Mouse (Mus musculus): Measurements from ENCODE around the gene Itga6.

Itga6 gene

DNA sequence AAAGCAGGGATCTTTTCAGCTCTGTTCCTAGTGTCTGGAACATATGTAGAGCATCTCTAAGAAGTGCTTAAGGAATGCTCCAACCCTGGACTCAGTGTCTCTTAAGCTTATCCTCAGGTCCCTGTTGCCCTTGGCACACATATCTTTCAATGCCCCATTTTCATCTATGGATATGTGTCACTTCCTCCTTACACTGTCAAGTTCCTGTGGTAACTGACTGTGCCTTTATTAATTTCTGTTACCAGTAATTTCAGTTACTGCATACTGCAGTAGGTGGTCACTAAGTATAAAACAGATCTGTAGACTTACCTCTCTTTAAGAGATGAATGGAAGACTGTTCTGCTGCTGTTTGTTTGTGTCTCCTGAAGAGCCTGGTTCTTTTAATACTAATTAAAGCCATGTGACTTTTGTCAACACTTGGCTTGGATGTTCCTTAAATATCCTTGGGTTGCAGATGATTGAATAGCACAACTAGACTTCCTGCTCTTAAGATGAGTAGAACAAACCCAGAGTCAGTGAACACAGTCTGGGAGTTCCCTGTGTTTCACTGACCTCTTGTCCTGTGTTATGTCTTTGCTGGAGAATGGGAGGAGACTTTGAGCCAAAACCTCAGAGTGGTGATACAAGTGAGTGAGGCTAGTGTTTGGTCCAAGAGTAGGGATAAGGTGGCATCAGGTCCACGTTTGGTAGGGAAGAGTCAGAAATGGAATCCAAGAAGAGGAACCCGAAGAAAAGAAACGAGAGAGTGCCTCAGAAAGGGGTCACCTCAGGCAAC lies 19.7 kb downstream of the Itga6 start:
- DNase-seq: peak; percentile 84

DNA sequence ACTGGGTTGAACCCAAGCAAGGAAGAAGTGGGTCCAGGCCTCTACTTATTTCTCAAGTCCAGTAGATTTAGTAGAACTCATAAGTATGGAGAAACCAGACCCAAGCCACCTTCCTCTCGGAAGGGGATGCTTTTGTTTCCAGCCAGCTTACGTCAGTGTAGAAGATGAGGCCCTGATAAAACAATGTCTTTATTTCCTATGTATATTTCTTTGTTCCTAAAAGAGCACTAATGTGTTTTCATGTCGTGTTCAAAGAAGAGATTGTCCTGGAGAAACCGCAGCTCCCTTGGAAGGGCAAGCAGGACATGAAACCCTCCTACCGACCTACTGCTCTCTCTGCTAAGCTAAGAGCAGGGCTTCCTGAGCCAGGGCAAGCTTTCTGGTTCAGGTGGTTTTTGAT lies 20.6 kb downstream of the Itga6 start:
- DNase-seq: peak; percentile 95

DNA sequence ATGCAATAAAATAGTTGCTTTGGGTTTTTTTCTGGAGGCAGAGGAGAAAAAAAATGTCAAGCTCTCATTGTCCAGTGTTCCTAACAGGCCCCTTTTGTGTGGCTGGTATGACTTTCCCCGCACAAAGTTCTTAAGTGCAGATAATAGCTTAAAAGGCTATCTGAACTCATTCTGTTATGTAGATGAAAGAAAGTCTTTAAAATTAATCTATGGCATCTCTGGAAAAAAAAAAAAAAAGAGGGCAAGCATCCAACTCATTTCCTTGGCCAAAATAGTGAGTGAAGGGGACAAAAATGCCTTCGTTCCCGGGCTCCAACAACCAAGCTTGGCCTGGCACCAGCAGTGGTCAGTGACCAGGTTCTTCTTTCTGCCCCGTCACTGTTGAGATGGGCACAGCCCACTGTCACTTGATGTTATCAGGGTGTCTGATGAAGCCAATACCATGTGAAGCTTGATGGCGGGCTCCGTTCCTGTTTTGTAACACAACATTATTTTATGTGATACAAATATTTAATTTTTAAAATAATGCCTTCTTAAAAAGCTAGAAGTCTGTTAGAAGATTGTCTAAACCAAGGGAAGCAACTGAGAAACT lies 21.7 kb downstream of the Itga6 start:
- peak; percentile 82 for DNase-seq

DNA sequence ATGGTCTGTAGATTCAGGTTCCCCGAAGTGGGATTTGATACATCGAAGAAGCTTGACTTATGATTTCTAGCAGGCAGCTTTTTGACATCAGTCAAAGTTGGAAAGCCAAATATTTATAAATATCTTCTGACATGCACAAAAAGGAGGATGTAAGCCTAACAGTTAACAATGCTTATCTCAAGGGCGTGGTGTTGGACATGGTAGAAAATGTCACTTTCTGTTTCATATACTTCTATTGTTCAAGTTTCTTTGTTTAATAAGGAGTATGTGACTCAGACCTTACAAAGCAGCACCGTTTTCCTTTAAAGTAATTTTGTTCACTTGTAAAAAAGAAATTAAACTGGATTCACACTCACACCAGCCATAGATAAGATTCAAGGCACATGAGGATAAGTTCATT lies 26.3 kb downstream of the Itga6 start:
- no peak for DNase-seq

DNA sequence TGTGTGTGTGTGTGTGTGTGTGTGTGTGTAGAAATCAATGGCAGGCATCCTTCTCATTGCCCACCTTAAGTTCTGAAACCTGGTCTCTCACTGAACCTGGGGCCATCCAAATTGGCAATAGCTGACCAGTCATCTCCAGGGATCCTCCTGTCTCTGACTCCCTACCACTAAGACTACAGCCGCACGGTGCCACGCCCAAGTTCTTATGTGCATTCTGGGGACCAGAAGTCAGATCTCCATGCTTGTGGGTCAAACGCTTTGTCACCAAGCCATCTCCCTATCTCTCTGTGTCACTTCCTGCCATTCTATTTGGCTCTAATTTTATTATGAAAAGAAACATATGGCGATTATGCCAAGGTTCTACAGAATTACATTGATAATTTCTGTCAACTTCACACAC lies 28.3 kb downstream of the Itga6 start:
- DNase-seq: peak; percentile 63

DNA sequence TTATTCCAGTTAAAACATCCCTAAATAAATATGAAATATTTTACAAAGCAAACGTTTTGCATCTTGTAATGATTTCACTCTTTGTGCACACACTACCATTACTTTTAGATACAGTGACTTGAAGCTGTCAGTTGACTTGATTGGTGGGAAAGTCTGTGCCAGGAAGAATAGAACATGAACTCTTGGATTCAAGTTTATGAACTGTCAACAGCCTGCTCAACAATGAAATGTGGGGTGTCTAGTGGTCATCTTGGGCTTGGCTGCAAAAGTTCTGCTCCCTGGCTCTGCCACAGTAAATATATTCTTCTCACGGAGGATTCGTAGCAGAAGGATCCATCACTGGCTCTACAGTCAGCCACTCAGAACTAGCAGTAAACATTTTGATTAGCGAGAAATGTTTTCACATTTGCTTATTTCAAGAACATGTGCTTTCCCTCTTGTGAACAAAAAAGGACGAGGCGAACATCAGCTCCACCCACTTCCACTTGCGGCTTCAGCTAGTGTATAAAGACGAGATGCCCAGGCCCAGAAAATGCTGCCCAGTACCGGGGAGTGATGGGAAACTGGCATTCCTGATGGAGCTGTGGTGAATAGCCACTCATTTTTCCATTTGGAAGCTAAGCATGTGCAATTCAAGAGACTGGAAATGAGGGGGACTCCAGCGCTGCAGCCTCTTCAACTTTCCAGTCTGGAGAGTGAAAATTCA lies 29.0 kb downstream of the Itga6 start:
- peak; percentile 70 for DNase-seq

DNA sequence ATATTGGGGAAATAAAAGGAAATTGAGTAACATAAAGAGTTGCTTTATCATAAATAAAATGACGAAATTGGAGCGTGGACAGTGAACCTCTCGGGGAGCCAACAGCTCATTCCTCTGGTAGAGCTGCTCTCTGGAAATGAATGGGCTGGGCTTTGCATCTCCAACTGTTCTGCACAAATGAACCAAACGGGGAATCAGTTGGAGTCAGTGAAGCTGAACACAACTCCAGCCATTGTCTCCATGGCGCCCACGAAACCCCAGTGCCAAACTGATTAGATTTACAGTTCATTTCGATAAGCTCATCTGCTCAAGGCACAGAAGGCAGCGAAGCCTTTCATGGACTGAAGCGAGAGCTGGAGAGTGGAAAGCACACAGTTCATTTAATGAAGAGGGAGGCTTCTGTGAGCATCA lies 29.8 kb downstream of the Itga6 start:
- DNase-seq: no peak

DNA sequence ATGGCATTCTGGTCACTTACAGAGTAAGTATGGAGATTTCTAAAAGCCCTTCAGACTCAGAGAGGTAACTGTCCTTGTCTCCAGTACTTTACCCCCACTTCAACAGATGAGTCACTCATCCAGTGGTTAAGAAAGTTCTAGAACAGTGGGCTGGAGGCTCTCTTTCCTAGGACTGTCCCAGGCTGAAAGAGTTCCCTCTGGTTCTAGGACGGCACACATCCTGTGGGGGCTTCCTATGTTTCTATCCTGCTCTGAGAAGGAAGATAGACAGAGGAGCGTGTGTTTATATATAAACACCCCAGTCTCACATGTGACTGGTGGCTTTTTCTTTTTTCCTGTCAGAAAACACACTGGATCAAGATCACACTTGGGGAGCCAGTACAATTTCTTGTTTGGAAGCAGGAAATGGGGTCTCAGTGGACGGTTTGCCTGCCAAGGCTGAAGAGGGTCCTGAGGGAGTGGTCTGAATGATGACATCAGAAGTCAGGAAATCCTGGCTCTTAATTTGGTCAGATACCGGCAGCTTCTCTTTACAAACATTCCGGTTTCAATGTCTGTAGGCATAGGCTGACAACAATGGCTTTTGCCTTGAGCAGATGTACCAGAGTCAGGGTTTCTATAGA lies 34.0 kb downstream of the Itga6 start:
- peak; percentile 92 for DNase-seq

DNA sequence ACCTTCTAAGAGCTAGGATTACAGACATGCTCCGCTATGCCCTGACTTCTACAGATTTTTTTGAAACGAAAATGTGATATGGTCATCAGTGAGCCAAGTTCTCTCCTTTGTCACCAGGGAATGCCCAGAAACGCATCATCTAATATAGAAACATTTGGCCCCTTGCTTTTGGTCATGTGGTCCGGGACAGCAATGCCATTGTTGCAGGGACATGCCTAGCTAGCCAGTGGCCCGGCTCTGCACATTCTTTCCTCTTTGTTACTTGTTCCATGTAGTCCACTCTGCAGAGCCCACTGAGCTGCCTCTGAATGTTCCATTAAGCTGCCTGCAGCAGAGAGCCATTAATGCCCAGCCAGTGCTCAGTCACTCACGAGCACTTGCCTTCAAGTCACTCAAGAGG lies 34.6 kb downstream of the Itga6 start:
- no peak for DNase-seq

DNA sequence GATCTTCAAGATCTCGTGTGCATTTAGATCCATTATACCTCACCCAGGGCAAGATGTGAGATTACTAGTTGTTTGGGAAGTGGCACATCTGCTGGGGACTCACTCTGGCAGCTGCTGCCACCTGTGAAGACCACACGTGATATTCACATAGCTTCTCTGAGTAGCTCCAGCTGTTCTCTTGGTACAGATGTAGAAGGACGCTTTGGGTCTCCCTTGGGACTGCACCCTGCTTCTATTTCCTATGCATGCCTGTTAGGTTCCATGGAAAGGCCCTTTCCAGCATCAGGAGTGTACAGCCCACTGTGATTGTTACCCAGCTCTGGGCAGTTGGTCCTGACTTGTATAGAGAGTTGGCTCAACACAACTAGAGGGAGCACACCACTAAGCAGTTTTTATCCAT lies 39.8 kb downstream of the Itga6 start:
- DNase-seq: peak; percentile 85

DNA sequence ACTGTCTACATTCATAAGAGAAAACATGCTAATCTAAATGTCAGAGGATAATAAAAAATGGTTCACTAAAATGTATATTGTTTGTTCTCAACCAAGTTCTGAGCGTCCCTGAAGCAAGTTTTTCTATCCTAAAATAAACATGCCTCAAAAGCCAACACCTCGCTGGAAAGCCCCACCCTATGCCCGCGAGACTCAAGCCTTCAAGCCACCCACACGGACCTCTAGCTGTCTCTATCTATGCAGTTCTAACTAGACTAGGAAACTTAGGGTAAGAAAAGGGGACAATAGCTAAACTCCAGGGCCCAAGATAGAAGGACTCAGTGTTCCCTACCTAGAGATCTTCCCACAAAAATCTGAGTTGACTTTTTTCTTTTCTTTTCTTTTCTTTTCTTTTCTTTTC lies 40.6 kb downstream of the Itga6 start:
- no peak for DNase-seq

DNA sequence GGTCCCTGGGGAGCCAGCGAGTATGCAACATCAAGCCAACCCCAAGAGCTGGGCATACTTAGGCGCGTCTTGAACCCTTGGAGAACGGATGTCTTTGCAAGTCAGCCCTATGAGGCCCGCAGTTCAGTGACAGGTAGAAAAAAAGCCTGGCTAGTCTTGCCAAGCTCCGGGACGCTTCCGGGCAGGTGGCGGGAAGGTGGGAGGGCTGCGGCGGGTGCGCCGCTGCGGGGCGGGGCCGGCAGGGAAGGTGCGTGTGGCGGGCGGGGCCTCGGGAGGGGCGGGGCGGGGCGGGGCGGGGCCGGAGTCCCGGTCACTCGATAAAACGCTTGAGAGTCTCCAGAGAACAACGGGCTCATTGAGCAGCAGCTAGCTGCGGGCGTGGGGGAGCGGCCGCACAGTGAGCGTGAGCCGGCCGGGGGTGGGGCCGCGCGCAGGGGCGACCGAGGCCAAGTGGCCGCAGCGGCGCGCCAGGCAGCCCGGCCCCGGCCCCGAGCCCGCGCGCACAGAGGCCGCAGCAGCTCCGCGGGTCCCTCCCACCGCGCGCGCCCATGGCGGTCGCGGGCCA lies 41.3 kb downstream of the Itga6 start:
- DNase-seq: peak; percentile 99

DNA sequence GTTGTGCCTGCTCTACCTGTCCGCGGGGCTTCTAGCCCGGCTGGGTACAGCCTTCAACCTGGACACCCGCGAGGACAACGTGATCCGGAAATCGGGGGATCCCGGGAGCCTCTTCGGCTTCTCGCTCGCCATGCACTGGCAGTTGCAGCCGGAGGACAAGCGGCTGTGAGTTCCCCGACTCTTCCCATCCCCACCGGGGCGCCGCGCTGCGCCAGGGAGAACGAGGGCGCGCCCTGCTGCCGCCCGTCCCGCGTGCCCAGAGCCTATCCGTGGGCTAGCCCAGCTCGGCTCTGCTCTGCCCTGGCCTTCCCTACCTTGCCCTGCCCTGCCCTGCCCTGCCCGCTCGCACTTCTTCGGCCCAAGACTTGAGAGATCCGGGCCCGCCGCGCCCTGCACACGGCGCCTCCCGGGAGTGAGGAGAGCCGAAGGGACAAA lies 41.8 kb downstream of the Itga6 start:
- no peak for DNase-seq

DNA sequence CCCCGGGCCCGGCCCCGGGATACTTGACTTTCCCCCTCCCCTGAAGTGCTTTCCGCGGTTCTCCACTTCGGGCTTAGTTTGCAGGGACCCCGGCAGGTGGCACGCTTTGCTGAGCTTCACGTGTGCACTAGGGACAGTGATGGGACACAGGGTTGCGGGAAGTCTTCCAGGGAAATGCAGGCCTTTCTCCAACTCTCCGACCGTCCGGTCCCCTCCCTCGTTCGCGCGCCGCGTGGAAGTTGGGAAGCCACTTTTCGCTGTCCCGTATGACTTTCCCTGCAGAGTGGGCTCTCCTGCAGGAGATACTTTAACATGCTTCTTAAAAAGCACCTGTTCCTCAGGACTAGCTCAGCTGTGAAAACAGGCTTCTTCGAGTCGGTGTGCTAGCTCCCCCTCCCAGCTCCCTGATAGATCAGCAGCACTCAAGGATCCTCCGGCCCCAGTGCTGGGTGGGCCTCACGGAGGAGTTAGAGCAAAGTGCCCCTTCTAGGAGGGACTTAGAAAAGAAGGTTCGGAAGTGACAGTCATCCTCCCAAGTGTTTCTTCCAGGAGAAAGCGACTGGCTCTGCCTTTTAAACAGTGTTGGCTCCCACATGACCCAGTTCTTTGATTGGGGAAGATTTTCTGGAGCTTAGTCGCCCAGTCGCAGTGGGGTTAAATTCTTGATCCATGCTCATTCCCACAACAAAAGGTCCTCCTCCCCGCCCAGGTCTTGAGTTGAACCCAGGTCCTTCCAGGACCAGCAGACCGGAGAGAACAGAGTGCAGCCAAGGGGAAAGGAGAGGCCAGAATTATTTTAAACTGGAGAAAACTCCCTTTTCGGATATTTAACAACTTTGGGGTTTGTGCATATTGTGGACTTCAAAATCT lies 42.4 kb downstream of the Itga6 start:
- DNase-seq: peak; percentile 91

DNA sequence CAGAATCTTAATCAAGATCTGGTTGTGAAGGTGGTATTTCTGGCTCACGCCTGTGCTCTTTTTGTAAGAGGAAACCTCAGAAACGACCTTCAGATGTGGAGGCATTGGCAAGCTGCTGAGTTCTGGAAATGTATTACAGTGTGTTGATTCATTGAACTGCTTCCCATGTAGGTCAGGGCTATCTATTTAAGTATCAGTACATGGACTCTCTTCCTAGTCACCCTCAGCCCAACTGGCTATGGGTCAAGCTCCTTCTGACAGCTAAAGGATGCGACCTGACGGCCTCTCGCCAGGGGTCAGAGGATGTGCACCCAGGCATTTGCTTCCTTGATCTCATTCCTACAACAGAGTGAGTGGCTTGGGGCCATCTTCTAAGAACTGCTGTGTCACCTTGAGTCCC lies 45.3 kb downstream of the Itga6 start:
- DNase-seq: peak; percentile 96

DNA sequence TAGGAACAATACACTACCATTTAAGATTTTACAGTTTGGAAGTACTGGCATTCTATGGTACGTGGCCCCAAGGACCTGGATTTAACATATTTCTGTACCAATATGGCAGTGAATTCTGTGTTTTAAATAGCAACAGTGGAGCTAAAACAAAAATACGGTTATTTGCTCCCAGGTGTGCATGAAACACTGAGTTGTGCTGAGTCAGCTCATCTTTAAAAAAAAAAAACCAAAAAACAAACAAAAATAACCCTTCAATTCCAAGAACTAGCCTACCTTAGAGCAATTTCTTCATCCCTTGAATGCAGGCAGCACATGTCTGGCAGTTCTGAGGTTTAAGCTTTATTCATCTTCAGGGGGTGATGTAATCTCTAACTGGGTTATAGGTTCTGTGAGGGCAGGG lies 45.8 kb downstream of the Itga6 start:
- DNase-seq: no peak

DNA sequence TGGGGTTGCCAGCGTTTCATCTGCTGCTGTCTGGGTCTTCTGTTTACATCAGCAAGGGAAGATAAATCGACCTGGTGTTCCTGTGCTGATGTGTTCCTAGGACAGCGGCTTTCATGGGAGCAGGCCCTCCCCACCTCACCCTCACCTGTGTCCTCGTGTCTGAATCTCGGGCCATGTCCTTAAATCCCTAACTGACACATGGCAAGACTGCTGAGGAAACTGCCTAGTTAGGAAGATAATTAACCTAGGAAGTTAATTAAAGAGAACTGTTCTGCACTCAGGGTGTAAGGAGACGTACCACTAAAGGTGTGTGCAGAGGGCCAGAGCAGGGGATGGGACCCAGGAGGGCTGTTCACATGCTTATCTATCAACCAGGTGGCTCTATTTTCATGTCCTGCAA lies 48.7 kb downstream of the Itga6 start:
- peak; percentile 46 for DNase-seq

DNA sequence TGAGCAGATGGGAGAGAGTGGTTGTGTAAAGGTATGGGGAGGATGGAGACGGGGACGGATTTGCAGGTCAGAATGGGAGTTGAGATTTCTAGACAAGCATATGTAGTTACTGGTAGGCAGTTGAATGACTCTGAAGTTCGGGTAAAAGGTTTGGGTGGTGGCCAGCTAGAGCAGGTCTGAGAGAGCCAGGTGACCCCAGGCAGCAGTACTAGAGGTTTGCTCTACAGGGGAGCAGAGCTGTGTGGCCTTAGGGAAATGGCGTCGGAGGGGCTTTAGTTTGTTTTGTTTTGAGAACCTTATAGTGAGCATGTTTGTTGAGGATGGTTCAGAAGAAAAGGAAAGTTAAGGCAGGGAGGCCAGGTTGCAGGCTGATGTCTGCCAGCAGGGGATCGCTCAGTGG lies 51.4 kb downstream of the Itga6 start:
- peak; percentile 70 for DNase-seq

DNA sequence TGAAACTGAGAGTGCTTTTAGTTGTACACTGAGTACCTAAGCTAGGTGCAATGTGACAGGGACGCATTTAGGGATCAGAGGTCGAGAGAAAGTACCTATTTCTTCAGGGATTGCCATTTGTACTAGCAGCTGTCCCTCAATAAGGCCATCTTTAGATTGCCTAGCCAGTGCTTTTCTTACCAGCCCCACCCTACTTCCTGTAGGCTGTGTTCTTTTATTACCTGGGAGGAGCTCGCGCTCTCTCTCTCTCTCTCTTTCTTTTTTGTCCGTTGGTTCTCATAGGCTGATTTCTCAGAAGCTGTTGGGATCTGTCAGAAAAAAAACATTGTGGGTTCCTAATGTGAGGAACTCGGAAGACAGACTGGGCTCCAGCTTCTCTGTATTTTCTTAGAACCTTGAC lies 55.4 kb downstream of the Itga6 start:
- no peak for DNase-seq

DNA sequence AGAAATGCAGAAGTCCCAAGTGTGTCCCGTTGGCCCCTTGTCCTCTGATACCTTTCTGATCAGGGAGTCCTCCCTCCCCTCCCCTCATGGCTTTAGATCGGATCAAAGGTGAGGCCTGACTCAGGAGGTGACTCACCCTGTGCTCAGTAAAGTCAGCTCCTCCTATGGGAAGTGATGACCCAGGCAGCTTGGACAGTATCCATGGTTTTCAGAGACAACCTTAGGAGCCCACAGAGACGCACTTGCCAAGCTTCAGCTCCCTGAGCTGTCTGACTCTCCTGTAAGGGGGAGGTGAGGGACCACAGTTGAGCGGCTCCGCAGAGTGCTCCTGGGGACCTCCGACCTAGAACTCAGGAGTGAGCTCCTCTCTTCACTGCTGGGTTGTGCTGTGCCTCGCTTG lies 56.3 kb downstream of the Itga6 start:
- peak; percentile 95 for DNase-seq

DNA sequence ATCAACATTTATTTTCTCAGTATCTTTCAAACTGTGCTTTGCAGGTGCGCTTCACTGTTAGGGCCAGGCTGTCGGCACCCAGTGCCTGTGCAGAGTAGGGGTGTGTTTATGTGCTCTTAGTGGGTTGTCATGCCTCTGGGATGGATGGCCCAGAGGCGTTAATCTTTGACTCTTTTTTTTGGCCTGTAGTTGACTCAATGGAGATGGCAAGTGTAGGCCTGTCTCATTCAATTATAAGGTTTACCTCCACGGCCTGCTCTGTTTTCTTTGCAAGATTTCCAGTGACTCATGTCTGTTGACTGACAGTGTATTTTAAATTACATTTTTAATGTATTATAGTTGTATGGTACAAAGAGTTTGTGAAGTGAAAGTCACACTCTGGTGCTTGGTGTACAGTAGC lies 56.7 kb downstream of the Itga6 start:
- no peak for DNase-seq

DNA sequence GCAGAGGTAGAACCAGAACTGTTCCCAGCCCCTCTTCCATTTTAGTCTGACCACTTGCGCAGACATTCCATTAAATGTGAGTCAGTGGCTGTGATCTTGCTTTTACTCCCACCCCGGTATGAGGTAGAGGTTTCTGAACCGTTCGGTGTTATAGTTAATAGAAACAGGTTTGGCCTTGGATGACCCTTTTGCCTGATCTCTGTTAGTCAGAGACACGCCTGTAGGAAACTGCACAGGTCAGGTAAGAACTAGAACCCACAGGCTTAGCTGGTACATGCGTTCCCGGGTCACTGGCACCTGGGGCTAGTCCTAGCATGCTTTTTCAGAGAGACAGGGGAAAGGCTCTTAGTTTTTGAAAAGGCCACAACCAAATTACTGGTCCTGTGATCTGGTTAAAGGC lies 59.7 kb downstream of the Itga6 start:
- DNase-seq: peak; percentile 73

All from heart, adult 11 months (tissue).